Mouse (Mus musculus) mouse embryonic stem cell (cell line): ENCODE results near the gene Pja2.
"Not testable (repeated sequence)": the region's sequence is repeated elsewhere in the genome, so short reads cannot be mapped to it uniquely, and the experiment has no call there.

Experiments
- in situ Hi-C, 2 experiments: fragments of 300-500 bp; cut with MboI; formaldehyde crosslinking; loops; 1 replicate in 1 of 2; 3 replicates in 1 of 2; pipeline ENCODE4 v1.14.3; 2019 to 2020; ENCODE audit warnings: low sequenced_read_pairs in 2 of 2, low pct_unique_long_range_greater_than_20kb in 1 of 2, mixed read lengths in 1 of 2; ENCODE audit not compliant: unreplicated experiment in 1 of 2

Pja2 gene

DNA sequence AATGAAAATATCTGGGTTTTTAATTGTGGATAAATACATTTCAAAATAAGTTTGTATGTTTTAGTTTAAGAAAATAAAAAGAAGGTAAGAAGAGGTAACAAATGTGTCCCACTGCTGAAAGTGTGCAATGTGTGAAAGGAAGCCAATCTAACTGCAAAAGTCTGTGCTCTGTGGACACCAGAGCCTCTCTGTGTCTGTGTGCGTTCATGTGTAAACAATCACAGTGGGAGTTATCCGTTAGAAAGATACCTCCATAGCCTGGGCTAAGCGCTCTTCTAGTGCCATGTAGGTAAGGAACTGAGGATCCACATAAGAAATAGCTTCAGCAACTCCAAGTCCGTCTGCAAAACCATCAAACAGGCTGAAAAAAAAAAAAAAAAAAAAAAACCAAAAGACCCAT is 42.0 kb downstream of the Pja2 start:
- in situ Hi-C loops = no loop called here

DNA sequence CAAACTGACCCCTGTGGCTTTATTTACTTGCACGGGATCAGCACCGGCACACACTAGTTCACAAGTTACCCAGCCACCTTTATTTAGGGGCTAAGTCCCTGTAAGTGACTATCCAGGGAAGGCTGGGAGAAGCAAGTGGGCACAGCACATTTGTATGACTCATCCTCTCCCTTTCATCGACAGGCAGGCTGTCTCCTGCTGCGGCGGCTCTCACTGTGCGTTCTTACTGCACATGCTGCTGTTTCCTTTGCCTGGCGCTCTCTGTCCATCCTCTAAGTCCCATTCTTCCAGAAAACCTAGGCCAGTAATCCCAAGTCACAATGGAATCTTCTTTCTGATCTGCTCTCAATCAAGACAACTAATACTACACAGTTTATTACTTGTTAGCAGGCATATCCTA is 43.7 kb downstream of the Pja2 start:
- in situ Hi-C loops = no loop called here

DNA sequence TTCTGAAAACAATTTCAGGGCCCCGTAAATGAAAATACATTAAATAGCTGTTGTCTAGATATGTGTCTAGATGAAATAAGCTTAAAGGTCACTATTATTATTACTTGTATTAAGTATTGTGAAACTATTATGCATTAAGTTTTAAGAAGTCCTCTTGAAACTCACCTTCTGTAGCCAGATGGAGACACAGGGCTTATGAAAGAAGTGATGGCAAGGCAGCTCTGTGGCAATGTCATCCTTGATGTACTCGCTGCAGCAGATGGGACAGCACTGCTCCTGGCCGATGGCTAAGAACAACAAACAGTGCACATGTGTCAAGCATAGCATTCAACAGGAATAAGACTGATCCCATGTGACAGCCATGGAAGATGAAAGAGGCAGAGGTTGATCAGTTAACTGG is 44.9 kb downstream of the Pja2 start:
- in situ Hi-C loops = no loop called here

DNA sequence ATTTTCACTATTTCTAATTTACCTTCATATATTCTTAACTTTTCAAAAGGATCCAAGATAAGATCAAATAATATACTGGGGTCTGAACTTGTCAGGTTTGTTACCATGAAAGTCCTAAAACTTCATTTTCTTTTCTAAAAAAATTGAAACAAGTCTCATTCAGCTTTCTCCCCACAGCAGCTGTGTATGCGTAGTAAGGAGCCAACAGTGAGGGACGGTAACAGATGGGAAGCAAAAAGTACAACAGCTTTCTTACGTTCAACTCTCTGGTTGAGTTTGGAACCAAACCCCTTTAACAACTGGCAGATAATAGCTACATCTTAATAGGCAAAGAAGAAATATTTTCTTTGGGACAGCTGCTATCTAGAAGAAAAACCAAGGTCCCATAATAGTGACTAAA is 50.3 kb downstream of the Pja2 start:
- in situ Hi-C loops = not testable (repeated sequence)

DNA sequence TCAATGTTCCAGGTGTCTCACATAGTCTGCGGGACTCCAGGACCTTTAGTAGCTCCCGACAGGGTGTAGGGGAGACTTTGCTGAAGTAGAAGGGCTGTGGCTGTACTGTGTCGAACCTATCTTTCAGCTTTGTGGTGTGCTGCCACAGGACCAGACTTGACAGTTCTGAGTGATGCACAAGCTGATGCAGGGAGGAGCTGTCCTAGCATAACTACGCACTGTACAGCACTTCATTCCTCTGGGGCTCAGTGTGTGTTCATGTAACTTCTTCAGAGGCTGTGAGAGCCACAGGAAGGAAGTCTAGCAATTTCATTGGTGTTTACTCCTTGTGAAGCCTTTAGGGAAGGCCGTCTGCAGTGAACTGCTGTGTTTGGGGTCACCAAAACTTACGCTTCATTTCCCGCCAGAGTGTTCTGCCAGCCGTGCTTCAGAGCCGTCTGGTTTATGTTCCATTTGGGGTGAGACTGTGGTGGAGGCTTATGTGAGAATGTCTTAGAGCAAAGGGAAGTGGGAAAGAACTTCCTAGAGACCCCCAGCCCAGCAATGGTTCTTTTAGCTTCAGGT is 54.0 kb downstream of the Pja2 start:
- in situ Hi-C loops = no loop called here

DNA sequence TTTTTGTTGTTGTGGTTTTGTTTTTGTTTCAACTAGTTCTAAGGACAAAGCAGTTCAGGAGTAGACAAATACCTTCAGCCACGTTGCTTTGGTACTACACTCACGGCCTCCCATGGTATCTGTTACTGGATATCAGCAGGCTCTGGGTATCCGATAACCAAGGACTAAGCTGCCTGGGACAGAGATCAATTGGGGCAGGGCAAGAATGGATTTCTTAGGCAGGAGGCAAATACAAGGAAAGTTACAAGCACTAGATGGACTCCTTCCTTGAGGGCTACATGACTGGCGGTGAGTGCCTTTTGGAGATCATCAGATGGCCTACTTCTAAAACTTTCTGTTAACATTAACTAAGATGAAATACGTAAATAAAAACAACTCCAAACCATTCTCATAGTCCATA is 55.0 kb downstream of the Pja2 start:
- in situ Hi-C loops = no loop called here

DNA sequence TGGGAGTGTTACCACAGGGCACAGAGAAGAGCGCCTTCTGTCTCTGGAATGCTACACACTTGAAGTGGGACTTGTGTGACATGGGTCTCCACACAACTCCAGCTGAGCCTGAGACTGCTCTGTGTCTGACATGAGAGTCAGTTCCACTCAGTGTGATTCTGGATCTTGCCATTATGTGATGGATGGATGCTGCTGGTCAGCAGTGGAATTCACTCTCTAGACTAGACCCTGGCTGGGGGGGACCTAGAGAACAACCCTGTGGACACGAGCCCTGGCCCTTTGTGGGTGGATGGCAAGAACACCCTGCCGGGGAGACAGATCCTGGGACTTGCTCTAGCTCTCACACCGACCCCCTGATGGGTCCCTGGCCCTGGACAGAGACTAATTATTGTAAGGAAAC is 56.5 kb downstream of the Pja2 start:
- in situ Hi-C loops = no loop called here

DNA sequence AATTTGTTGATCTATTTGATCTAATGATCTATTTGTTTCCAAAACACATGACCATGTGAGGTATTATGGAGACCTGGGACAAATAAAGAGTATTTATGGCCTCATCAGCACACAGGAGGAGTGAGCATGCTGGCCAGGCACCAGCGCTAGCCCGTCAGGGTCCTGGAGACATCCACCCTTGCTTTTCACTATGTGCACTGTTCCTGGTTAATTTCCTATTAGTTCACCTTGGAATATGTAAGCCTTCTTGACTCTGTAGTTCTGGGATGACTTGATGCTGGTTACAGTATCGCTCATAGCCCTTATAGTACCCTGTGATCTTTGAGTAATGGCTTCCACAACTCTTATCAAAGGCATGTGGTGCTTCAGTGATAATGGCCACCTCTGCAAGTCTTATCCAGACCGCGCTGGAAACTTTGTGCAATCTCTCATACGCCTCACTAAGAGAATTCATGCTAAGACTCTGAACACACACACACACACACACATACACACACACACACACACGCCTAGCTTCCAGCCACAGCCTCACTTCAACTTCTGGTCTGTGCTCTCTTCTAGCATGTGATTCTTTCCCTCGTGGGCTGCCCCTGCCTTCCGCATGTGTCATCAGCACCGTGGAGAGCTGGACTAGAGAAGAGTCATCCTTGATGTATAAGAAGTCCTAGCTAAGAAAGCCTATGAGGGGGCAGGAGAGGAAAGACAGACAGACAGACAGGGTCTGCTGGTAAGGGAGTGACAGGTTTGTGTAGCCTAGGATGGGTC is 57.2 kb downstream of the Pja2 start:
- in situ Hi-C loops = no loop called here

DNA sequence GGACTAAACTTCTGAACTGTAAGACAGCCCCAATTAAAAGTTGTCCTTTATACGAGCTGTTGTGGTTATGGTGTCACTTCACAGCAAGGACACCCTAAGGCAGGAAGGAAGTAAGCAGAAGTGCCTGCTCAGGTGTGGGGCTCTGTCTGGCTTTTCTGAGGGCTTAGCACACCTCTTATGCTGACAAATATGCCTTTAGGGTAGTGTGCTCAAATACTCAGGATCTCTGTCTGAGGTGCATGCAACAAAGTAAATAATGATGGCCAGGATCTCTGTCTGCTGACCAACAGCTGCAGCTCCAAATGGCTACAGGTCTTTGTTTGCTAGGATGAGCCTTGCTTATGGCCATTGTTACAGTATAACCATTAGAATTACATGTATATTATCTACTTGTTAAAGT is 71.1 kb downstream of the Pja2 start:
- in situ Hi-C loops = no loop called here

DNA sequence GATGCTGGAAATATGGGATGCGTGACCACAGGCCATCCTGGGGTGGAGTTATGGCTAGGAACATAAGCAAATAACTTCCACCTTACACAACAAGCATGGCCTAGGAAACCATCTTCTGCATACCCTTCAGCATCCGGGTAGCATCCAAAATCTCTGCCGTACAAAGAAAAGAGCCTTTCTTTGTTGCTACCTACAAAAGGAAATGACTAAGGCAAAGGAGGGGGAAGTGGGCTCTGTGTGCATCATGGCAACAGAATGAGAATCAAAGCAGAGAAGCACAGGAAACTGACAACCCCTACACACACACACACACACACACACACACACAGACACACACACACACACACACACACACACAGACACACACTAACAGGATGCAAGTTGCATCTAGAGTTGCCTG is 83.5 kb downstream of the Pja2 start:
- in situ Hi-C loops = no loop called here

DNA sequence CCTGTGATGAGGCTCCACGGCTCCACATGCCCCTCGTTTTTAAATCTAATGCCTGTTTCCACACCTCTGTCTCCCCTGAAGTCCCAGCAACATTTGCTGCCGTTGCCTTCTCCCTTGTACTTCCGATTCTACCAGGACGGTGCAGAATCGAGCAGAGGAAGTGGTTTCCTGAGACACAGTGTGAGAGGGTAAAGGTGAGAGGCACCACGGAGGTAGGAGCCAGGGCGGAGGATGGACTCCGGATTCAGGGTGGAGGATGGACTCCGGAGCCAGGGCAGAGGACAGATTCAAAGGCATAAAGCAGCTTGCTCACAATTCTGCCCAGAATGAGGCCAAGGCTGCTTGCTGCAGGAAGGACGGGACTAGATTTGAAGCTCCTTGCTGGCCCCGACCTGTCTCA is 88.8 kb downstream of the Pja2 start:
- in situ Hi-C loops = no loop called here

DNA sequence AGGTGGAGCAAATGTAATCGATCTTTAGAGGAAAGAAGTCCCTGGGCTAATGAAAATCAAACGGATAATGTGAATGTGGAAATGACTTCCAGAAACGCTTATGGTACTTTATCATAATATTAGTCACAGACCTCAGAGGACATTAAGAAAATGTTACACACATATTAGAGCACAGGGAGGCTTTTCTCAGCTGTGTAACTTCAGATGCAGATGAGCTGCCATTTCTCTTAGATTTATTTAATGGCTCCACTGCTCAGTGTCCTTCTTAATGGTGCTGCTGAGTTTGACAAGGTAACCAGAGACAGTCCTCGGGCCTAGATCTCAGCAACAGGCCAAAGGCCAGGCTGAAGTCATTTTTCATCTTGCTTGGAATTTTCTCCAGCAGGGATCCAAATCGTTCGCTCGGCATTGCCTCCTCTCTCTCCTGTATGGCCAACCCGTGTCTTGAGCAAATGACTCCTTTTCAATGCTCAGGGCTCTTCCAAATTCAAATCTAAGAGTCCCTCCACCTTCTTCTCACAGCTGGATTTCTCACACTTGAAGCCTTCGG is 89.3 kb downstream of the Pja2 start:
- in situ Hi-C loops = no loop called here

DNA sequence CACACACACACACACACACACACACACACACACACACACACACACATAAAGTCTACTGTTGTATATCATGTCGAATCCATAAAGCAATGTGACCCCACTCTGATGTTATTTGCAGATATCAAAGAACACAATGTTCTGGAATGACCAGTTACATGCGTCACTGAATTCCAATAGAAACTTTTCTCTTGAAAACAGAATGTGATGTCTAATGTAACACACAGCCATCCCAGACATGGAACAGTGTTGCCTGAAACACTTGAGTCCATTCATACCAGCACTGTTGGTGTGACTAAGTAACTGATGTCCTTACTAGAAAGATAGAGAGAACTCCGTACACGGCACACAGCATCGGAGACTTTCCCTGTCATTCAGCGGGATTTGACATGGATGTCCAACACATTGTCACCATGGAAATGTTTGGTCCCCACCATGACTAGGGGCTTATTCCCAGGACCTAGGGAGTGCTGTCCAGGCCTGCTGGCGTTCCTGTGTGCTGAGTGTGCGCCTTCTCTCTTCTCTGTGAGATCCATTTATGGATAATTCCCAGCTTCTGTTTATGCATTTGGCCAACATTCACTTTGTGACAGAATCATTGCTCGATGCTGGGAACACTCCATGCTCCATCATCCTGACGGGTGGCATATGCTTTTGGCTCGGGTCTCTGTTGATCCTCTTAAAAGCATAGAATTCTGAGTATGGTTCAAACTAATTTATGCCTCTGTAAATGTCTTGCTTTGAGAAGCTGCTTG is 90.0 kb downstream of the Pja2 start:
- in situ Hi-C loops = no loop called here

DNA sequence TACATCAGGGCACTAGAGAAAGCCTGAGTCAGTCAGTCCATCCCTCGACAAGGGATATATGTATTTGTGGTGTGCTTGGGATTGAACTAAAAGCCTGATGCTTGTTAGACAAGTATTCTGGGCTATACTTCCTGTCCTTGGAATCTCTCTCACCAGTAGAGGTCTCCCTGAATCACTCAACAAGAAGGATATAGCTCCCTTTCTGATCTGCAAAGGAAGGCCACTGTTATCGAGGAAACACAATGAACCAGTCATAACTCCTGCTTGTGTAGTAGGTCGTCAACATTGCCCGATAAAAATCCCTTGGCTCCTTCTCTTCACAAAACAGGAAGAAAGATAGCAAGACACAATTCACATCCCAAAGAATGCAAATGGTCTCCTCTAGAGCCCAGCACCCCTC is 99.6 kb downstream of the Pja2 start:
- in situ Hi-C loops = loop anchor here in 1 of 2 experiments (10.0 kb wide), 1 partner anchor 143 kb away; no protein-coding TSS in a partner anchor

DNA sequence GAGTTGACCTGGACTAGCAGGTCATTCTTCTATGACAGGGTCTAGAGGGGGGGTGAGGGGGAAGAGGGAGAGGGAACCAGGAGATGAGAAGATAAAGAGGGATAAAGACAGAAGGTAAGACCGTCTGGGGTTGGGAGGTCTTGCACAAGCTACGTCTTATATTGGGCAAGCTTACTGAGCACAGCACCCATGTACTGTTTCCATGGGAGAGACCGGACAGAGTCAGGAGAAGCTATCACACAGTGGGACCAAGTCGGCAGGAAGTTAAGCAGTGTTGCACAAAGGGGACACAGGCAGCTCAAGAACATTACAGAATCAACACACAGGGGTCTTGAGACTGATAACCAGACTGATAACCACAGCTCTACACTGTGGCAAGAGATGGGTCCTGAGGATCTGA is 100.1 kb downstream of the Pja2 start:
- in situ Hi-C loops = loop anchor here in 1 of 2 experiments (10.0 kb wide), 1 partner anchor 143 kb away; no protein-coding TSS in a partner anchor

DNA sequence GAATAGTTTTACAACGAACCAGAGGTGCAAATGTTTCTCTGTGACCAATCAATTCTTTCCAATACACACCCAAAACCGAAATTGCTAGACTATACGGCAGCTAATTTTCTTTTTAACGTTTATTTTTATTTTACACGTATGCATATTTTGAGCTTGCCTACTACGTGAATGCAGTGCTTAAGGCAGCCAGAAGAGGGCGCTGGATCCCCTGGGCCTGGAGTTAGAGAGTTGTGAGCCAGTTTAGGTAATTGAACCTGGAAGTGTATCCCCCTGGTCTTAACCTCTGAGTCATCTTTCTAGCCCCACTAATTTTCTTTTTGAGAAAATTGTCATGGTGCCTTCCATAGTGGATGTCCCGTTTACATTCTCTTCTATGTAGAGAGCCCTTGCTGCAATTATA is 100.5 kb downstream of the Pja2 start:
- in situ Hi-C loops = loop anchor here in 1 of 2 experiments (10.0 kb wide), 1 partner anchor 144 kb away; no protein-coding TSS in a partner anchor
